Mouse (Mus musculus): ENCODE results near the gene Clec14a.
"Not testable (repeated sequence)": the region's sequence is repeated elsewhere in the genome, so short reads cannot be mapped to it uniquely, and the experiment has no call there.

The Clec14a gene

DNA sequence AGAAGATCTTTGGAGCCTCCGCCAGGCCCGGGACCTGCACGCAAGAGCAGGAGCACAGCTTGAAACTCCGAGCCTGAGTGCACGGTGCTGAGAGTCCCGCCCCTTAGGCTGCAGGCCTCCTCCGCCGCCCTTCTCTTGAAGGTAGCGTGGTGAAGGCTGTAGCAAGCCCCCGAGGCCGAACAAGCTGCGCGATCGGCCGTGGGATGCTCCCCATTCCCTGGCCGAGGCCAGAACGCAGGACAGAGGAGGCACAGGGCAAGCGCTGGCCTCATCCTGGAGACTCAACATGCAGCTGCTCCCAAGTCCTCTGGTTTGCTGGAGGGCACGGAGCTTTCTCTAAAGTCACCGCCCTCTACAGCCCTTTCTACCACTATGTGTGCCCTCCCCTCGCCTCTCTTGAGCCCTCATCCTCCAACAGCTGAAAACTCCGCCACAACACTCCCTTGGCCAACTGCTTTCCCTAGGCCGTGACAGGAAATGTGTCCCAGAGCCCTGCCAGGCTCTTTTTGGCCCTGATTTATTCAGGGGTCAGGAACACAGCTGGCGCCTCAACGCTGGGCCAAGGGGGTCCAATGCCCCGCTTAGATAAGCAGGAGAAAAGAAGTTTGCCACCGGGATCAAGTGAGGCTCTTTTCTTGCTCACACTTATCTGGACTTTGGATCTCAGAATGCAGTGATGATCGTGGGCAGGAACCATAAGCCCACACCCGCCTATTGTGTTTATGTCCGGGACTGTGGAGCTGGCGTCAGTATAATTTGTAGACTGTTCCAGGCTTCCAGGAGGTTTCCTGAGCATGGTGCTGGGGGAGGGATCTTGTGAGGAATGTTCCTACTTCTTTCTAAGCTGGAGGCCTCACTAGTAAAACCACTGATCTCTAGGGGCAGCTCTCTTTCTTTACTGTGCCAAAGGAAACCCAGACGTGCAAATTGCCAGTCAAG lies at the start of gene Clec14a:
Gene Clec14a, minus strand, starts transcription at position 728 of the 939 bp plus-strand sequence.
- DNase-seq: no peak

DNA sequence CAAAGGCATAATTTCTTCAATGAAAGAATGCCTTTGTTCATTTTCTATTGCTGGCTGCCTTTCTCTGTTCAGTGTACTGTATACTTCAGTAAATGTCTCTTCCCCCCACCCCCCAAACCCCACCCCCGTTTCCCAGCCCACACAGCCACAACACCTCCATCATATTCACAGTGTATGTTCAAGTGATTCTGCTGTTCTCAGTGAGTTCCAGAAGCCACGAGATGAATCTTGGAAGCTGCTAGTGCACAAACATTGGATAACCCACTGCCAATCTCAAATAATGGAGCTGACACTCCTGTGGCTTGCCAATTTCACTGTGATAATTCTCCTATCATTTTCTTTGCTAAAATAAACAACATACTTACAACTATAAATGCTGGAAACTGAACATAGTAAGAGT lies 38.7 kb upstream of the Clec14a start:
- no peak for DNase-seq

DNA sequence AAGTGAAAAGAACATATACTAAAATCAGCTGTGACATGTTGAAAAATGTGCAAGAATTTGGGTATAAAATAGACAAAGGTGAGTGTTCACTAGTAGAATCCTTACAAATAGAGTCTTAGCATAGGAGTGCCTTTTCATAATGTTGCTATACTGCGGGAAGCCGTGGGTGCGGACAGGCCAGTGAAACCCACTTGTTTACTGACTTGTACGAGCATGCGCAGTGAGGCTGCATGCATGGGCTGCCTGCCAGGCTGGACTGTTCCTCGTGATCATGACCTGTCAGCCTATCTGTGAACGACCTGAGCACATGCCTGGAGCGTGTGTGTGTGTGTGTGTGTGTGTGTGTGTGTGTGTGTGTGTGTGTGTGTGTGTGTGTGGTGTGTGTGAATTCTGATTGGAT lies 37.3 kb upstream of the Clec14a start:
- DNase-seq: not testable (repeated sequence)

DNA sequence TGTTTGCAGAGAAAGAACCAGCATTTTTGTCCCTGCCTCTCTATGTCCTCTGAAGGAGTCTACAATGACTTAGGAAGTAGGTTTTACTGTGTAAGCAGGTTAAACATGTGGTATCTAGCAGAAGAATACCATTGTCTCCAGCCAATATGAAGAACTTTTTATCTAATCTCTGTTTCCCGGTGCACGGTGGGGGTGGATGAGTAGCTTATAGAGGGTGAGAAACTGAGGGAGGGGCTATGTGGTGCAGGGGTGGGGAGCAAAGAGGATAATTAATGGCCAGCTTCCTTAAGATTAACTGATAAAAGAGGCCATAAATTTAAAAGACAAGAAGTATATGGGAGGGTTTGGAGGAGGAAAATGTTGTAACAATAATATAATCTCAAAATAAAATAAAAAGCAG lies 36.5 kb upstream of the Clec14a start:
- DNase-seq: no peak

DNA sequence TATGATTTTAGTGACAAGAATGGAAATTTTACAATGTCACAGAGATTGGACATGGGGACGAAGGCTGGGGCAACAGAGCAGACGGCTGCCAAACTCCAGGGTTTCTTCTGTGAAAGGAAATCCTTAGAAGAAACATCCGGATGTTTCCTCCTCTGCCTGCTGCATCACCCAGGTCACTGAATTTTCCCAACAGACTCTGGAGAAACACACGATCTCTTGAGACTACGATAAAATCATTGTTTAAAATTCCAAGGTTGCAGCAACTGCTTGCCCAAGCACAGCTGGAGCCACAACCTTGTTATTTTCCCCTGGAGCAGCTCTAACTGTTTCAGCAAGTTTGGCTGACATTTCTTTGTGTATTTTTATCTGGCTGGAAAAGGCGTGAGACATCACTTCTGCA lies 27.9 kb upstream of the Clec14a start:
- no peak for DNase-seq

DNA sequence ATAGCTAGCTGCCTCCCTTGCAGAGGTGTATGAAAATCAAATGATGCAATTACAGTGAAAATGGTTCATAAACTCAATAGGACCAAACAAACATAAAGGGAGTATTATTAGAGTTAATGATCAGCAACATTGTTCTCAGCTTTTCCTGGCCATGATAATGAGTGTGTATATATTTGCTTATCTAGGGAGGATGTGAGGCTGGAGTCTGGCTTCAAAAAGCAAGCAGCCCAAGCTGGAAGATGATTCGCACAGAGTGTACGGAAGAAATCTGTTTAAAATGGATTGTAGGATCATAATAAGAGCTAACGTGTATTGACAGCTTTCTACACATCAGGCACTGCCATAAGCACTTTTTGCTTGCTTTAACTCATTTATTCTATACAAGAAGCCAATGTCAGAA lies 16.8 kb upstream of the Clec14a start:
- DNase-seq: no peak

DNA sequence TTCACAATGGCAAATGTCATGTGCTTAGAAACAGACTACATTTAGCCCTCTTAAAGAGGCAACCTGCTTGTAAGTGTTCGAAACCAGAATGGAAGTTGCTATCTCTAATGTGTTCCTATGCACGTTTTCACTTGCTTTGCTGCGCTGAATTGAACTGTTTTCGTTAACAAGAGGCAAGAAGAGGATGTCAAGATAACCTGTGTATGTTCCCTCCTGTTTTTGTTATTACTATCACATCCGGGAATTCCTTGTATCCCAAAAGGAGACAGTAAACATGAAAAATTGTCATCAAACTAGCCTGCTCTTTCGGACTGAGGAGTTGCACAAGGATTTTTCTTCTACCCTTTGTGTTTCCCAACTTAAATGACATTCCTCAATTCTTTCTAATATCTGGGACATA lies 1.4 kb upstream of the Clec14a start:
- DNase-seq: no peak

DNA sequence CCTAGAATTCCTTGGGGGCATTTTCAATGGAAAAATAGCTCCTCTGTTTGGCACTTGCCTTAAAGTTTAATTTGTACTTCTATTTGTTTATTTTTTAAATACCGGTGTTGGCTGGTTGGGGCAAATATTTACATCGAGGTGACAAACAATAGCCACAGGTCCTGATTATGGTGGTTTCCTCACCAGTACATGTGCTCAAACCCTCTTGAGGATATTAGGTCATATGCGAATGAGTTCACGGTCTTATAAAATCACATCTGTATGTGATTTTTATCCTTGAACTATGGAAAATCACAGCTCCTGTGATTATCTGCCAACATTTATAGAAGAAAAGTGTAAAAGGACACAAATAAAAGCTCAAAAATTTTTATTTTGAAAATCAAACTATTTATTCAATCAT lies 415 bp upstream of the Clec14a start:
- no peak for DNase-seq

DNA sequence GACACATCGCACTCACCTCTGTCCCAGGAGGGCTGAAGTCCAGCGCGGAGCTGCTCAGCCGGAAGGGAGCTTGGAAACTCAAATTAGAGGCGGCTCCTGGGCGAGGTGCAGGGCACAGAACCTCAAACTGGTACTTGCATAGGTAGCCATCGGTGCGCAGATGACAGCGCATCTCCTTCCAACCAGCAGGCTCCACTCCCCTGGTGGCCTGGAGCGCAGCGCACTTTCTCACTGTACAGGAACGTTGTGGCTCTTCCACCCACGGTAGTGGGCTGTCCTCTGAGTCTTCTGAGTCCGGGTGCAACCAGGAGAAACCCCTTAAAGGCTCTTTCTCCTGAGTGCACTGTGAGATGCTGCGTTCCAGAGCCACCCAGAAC lies 916 bp downstream of the Clec14a start:
- DNase-seq: no peak

DNA sequence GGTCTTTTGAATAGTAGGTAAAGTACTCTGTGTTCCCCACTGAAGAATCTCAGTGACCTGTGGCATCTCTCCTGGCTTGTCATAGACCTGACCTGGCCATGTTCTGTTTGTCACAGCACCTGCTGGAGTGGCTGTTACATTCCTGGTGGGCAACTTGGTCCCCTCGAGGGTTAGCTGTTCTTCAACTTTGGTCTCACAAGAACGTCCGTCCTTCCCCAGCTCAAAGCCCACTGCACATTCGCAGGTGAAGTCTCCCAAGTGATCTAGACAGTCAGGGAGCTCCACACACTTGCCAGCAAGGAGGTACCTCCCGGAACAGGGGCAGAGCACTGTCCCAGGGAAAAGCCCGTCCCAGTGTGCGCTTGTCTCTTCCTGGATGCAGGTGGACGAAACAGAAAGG lies 1.3 kb downstream of the Clec14a start:
- no peak for DNase-seq

DNA sequence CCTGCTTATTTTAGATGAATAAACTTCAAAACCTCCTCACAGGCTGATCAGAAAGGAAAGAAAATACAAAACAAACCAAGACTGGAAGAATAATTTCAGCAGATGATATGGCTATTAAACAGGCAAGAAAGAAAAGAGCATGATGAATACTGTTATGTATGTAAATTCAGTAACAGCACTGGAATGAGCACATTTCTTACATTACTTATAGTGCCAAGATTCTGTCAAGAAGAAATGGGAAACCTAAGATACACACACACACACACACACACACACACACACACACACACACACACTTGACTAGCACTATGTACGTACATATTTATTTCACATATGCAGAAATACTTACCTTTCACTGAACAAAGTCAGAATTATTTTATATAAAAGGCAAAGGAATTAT lies 17.2 kb downstream of the Clec14a start:
- no peak for DNase-seq

DNA sequence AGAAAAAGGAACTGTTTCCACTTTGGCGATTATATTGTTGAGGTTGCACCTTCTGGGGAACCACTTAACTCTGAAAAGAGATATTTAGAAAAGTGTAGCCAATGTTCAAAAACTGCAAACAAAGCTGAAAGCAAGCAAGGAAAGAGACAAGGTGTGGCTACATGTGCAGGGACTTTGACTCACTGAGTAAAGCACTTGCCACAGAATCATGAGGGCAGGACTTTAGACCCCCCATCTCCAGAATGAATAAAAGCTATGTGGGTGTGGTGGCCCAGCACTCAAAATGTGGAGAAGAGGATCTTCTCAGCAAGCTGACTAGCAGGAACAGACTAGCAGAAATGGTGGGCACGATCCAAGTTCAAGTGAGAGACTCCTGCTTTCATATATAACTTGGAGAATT lies 36.6 kb downstream of the Clec14a start:
- no peak for DNase-seq

DNA sequence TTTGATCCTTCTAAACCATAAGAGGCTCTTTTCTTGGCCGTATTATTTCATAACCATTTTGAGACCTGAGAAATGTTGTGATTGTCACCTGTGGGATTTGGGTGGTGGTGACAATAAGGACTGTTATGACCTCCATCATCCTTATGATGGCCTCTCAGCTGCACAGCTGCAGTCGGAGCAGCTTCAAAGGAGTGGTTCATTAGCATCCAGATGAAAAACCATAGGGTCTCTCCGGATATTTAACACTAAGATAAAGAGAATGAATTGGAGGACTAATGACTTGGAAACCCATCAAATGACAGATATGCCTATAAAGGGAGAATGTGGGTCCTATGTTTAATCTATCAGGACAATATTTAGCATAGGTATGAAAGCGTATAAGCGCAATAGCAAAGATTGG lies 43.4 kb downstream of the Clec14a start:
- no peak for DNase-seq

DNA sequence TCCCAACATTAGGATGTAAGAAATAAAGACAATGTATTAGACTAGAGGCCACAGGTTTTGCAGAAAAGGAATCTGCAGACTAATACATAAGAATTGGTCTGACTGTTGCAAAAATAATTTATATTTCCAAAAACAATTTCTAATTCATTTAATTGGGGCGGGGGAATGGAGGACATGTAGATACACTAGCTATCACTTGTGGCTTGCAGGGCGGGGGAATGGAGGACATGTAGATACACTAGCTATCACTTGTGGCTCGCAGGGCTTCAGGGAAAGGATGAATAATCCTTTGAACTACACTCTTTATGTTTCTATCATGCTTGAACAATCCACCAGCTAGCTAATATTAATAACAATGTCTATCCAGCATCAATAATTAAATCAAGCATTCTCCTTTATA lies 50.0 kb downstream of the Clec14a start:
- DNase-seq: no peak

DNA sequence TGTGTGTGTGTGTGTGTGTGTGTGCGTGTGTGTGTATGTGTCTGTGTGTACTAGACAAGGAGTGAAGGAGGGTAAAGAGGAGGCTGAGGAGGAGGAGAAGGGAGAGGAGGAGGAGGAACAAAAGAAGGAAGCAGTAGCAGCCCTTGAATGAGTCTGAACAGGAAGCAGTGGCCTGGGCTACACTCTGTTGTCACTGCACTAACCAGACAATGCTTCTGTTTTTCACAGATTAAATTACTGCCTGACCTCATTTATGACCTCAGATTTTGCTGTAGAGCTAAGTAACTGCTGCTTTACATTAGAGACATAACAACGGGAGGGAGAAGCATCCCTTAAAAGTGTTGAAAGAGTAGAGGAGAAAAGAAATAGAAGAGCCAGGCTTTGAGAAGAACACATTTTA lies 52.9 kb downstream of the Clec14a start:
- DNase-seq: no peak

Data from thymus, postnatal 4 days (tissue).